In genomic region chr3:29499188-29499587, GRCm38 (mm10) we compare ENCODE assay signal across 22 mouse cellular contexts.
A peak's percentile ranks its signal among the peaks of the same experiment; 100 is the strongest.
DNase-seq lines count a peak whose midpoint lies in the region; ATAC-seq and TF ChIP-seq lines count a peak whose summit lies in the region.
"Had no signal": no experiment of that assay in that cellular context is flagged by ENCODE, and none has a peak within 500 bp of the region (broad histone marks: within the 10 kb centered on the region; RNA-seq: fewer than 3 reads in every experiment).

No protein-coding gene starts in this region.

- H3K9me3 ChIP-seq in hindbrain, embryonic 13.5 days: no peaks in the 10 kb centered on the region
- H3K9me3 ChIP-seq in hindbrain, embryonic 16.5 days (ENCODE audit: control insufficient read depth, low read length): no peaks in the 10 kb centered on the region
- no peaks in the 10 kb centered on the region for H3K9me3 ChIP-seq in forebrain, embryonic 16.5 days (ENCODE audit: control insufficient read depth, low read length)
- no peaks in the 10 kb centered on the region for H3K9me3 ChIP-seq in kidney, embryonic 16.5 days (ENCODE audit: low read length)
- H3K9me3 ChIP-seq in lung, postnatal 0 days (ENCODE audit: low read length): no peaks in the 10 kb centered on the region
- H3K9me3 ChIP-seq: embryonic facial prominence, embryonic 10.5 days; heart, embryonic 10.5 days; hindbrain, embryonic 12.5 days had no signal

- H3K4me2 ChIP-seq in hindbrain, embryonic 13.5 days: no peak overlapping the region
- H3K4me2 ChIP-seq in hindbrain, embryonic 16.5 days (ENCODE audit: low read length): no peak overlapping the region
- H3K4me2 ChIP-seq in forebrain, embryonic 16.5 days (ENCODE audit: low read length): no peak overlapping the region
- H3K4me2 ChIP-seq in kidney, embryonic 16.5 days (replicated peaks; ENCODE audit: low read depth, low read length): no peak overlapping the region
- no peak overlapping the region for H3K4me2 ChIP-seq in lung, postnatal 0 days (replicated peaks; ENCODE audit: low read depth, low read length)
- H3K4me2 ChIP-seq: hindbrain, embryonic 12.5 days had no signal

- H3K36me3 ChIP-seq in hindbrain, embryonic 13.5 days: no peaks in the 10 kb centered on the region
- H3K36me3 ChIP-seq in hindbrain, embryonic 16.5 days (ENCODE audit: control insufficient read depth, insufficient read depth, low read length): no peaks in the 10 kb centered on the region
- H3K36me3 ChIP-seq in forebrain, embryonic 16.5 days (ENCODE audit: control insufficient read depth, insufficient read depth): no peaks in the 10 kb centered on the region
- H3K36me3 ChIP-seq in kidney, embryonic 16.5 days (ENCODE audit: insufficient read depth, low read length): no peaks in the 10 kb centered on the region
- H3K36me3 ChIP-seq in lung, postnatal 0 days (ENCODE audit: insufficient read depth, low read length): no peaks in the 10 kb centered on the region
- H3K36me3 ChIP-seq: embryonic facial prominence, embryonic 10.5 days; heart, embryonic 10.5 days; hindbrain, embryonic 12.5 days had no signal

- no peak for TF ChIP-seq CTCF in lung, postnatal 0 days (IDR thresholded peaks at IDR 0.05)

- no peak for ATAC-seq in hindbrain, embryonic 13.5 days (ENCODE audit: low FRiP score)
- no peak for ATAC-seq in hindbrain, embryonic 16.5 days
- ATAC-seq in forebrain, embryonic 16.5 days: peak; percentile 67
- no peak for ATAC-seq in kidney, embryonic 16.5 days (ENCODE audit: low FRiP score, low TSS enrichment)
- ATAC-seq in lung, postnatal 0 days: no peak
- ATAC-seq: inflammation-experienced regulatory T-cells, adult 6 months; intestine, postnatal 0 days had no signal

- H3K4me3 ChIP-seq in hindbrain, embryonic 13.5 days: no peak overlapping the region
- no peak overlapping the region for H3K4me3 ChIP-seq in hindbrain, embryonic 16.5 days (ENCODE audit: low read length)
- H3K4me3 ChIP-seq in forebrain, embryonic 16.5 days (replicated peaks; ENCODE audit: low read length): no peak overlapping the region
- no peak overlapping the region for H3K4me3 ChIP-seq in kidney, embryonic 16.5 days (ENCODE audit: low read length)
- H3K4me3 ChIP-seq in lung, postnatal 0 days (ENCODE audit: low read depth, low read length): no peak overlapping the region
- H3K4me3 ChIP-seq: embryonic facial prominence, embryonic 10.5 days; heart, embryonic 10.5 days; hindbrain, embryonic 12.5 days had no signal

- no peaks in the 10 kb centered on the region for H3K27me3 ChIP-seq in hindbrain, embryonic 13.5 days
- no peaks in the 10 kb centered on the region for H3K27me3 ChIP-seq in hindbrain, embryonic 16.5 days (replicated peaks; ENCODE audit: control insufficient read depth, insufficient read depth, low read length)
- no peaks in the 10 kb centered on the region for H3K27me3 ChIP-seq in forebrain, embryonic 16.5 days (replicated peaks; ENCODE audit: control insufficient read depth, insufficient read depth, low read length)
- H3K27me3 ChIP-seq in kidney, embryonic 16.5 days (ENCODE audit: insufficient read depth, low read length): no peaks in the 10 kb centered on the region
- H3K27me3 ChIP-seq in lung, postnatal 0 days (replicated peaks; ENCODE audit: insufficient read depth, low read length): no peaks in the 10 kb centered on the region
- H3K27me3 ChIP-seq: hindbrain, embryonic 12.5 days had no signal

- H3K9ac ChIP-seq in hindbrain, embryonic 13.5 days: no peak overlapping the region
- no peak overlapping the region for H3K9ac ChIP-seq in hindbrain, embryonic 16.5 days (ENCODE audit: low read depth, low read length)
- H3K9ac ChIP-seq in forebrain, embryonic 16.5 days (replicated peaks; ENCODE audit: low read depth, low read length): no peak overlapping the region
- no peak overlapping the region for H3K9ac ChIP-seq in kidney, embryonic 16.5 days (replicated peaks; ENCODE audit: low read length)
- H3K9ac ChIP-seq in lung, postnatal 0 days (replicated peaks; ENCODE audit: low read depth): no peak overlapping the region
- H3K9ac ChIP-seq: hindbrain, embryonic 12.5 days had no signal

- peaks cover 8% of the 10 kb centered on the region; the same call in 1 of the 2 replicates for H3K4me1 ChIP-seq in hindbrain, embryonic 13.5 days (replicated peaks)
- no peaks in the 10 kb centered on the region for H3K4me1 ChIP-seq in hindbrain, embryonic 16.5 days (ENCODE audit: control insufficient read depth, insufficient read depth, low read depth, low read length)
- H3K4me1 ChIP-seq in forebrain, embryonic 16.5 days (replicated peaks; ENCODE audit: control insufficient read depth, insufficient read depth, low read length): 0 out of 2 replicates have a peak, but pooled peaks cover 6% of the 10 kb centered on the region
- H3K4me1 ChIP-seq in kidney, embryonic 16.5 days (ENCODE audit: insufficient read depth, low read length): no peaks in the 10 kb centered on the region
- no peaks in the 10 kb centered on the region for H3K4me1 ChIP-seq in lung, postnatal 0 days (ENCODE audit: insufficient read depth, low read depth, low read length)
- H3K4me1 ChIP-seq: heart, embryonic 10.5 days; hindbrain, embryonic 12.5 days had no signal

- no peak for TF ChIP-seq EP300 in lung, postnatal 0 days (IDR thresholded peaks at IDR 0.05)

- peak overlapping the region; percentile 6; the same call in 1 of the 2 replicates for H3K27ac ChIP-seq in hindbrain, embryonic 13.5 days
- no peak overlapping the region for H3K27ac ChIP-seq in hindbrain, embryonic 16.5 days (ENCODE audit: low read depth, low read length)
- no peak overlapping the region for H3K27ac ChIP-seq in forebrain, embryonic 16.5 days (ENCODE audit: low read length)
- H3K27ac ChIP-seq in kidney, embryonic 16.5 days (ENCODE audit: low read length): no peak overlapping the region
- no peak overlapping the region for H3K27ac ChIP-seq in lung, postnatal 0 days (ENCODE audit: low read length)
- H3K27ac ChIP-seq: embryonic facial prominence, embryonic 10.5 days; heart, embryonic 10.5 days; hindbrain, embryonic 12.5 days had no signal

- peak; percentile 9 for DNase-seq in Muller cell, postnatal 12 days (ENCODE audit: inconsistent ontology term)
- peak; percentile 8 for DNase-seq in brain, adult 2 months (ENCODE audit: low read depth, low spot score)
- DNase-seq in heart, adult 11 months: no peak
- DNase-seq in lung, postnatal 0 days (ENCODE audit: low spot score): no peak
- DNase-seq: adrenal gland, adult 8-10 months; adrenal gland, postnatal 36 days; cerebellum, adult 11-12 months; cerebellum, adult 9-10 months; cerebellum, postnatal 25 days; gastrocnemius, postnatal 36 days; heart, adult 18-20 months; heart, postnatal 10 days; heart, postnatal 4 days had no signal

- WGBS in hindbrain, embryonic 13.5 days: 43% methylated on average over 6 of the region's 6 CpGs
- 55% methylated on average over 6 of the region's 6 CpGs for WGBS in hindbrain, embryonic 16.5 days
- 27% methylated on average over 6 of the region's 6 CpGs for WGBS in forebrain, embryonic 16.5 days
- WGBS in kidney, embryonic 16.5 days: 79% methylated on average over 6 of the region's 6 CpGs
- 85% methylated on average over 6 of the region's 6 CpGs for WGBS in lung, postnatal 0 days

Comparison
In these comparisons a context has a peak if more than half of its experiments do, and no peak if none do; other contexts are left out.
1. DNase-seq: peak in Muller cell, postnatal 12 days (single experiment) and brain, adult 2 months (single experiment); none in heart, adult 11 months (single experiment) and lung, postnatal 0 days (single experiment).